Mouse (Mus musculus) lung, postnatal 0 days (tissue): ENCODE results near the gene Pank1. TPM values are rescaled to one million over a fixed set of nuclear protein-coding genes. Genes with fewer than 3 reads are reported as not detected.

Experiments
- ATAC-seq: fragments of 200-750 bp; cut with Nextera tagmentation; 2 replicates; pipeline ENCODE4 v1.8.0; 2017; ENCODE audit warnings: moderate library complexity
- DNase-seq: peaks from one replicate; pipeline ENCODE4 v3.0.0-alpha.2; 2016; ENCODE audit warnings: low spot score
- H3K27ac ChIP-seq: fragments of 300-500 bp; sonication (generic); 2 replicates; pipeline ENCODE4 v1.5.1; 2014; ENCODE audit warnings: antibody characterized with exemption, mild to moderate bottlenecking, low read length, mixed read lengths
- H3K27me3 ChIP-seq: fragments of 300-500 bp; sonication (generic); replicated peaks from 2 replicates; pipeline ENCODE4 v1.6.1; 2014; ENCODE audit warnings: low read length, mixed read lengths; ENCODE audit not compliant: insufficient read depth
- H3K36me3 ChIP-seq: fragments of 300-500 bp; sonication (generic); 2 replicates; pipeline ENCODE4 v1.6.1; 2014; ENCODE audit warnings: low read length, mixed read lengths; ENCODE audit not compliant: insufficient read depth
- H3K4me1 ChIP-seq: fragments of 300-500 bp; sonication (generic); 2 replicates; pipeline ENCODE4 v1.6.1; 2014; ENCODE audit warnings: antibody characterized with exemption, low read depth, low read length, mixed read lengths; ENCODE audit not compliant: insufficient read depth
- H3K4me2 ChIP-seq: fragments of 300-500 bp; sonication (generic); replicated peaks from 2 replicates; pipeline ENCODE4 v1.6.1; 2014; ENCODE audit warnings: low read depth, mild to moderate bottlenecking, low read length, moderate library complexity, mixed read lengths
- H3K4me3 ChIP-seq: fragments of 300-500 bp; sonication (generic); 2 replicates; pipeline ENCODE4 v1.5.1; 2014; ENCODE audit warnings: low read depth, low read length
- H3K9ac ChIP-seq: fragments of 300-500 bp; sonication (generic); replicated peaks from 2 replicates; pipeline ENCODE4 v1.6.1; 2014; ENCODE audit warnings: low read depth, mild to moderate bottlenecking
- H3K9me3 ChIP-seq: fragments of 300-500 bp; sonication (generic); 2 replicates; pipeline ENCODE4 v1.6.1; 2016; ENCODE audit warnings: low read length, mixed read lengths
- CTCF ChIP-seq: IDR thresholded peaks from 2 replicates; pipeline ENCODE4 v1.5.1; 2016; ENCODE audit warnings: antibody characterized with exemption, mild to moderate bottlenecking
- EP300 ChIP-seq: IDR thresholded peaks from 2 replicates; pipeline ENCODE4 v1.6.1; 2016; ENCODE audit warnings: antibody characterized with exemption, mild to moderate bottlenecking, control low read depth
- WGBS: fragments of 180-500 bp; shearing (Covaris S2); extraction: QIAGEN DNeasy Blood & Tissue Kit; methylation state at CpG from one replicate; pipeline ENCODE4 v1.1.7; 2014; 5-methylcytosine and 5-hydroxymethylcytosine counted together
- polyA plus RNA-seq: library from polyadenylated mRNA; unstranded; fragments of >200 nt; fragmentation: Nextera tagmentation; extraction: Ambion mirVana; gene quantifications from 2 replicates; pipeline ENCODE4 v1.2.1, GENCODE M21; 2015

The Pank1 gene
- polyA plus RNA-seq, 1 experiment from 2014 or later: 5.6 TPM

- no peak overlapping the region for H3K27ac ChIP-seq
- 86% methylated on average over 8 of the region's 8 CpGs for WGBS
- TF ChIP-seq CTCF: no peak
- no peak for ATAC-seq
- H3K36me3 ChIP-seq: no peaks in the 10 kb centered on the region
- H3K9me3 ChIP-seq: no peaks in the 10 kb centered on the region
- DNase-seq: no peak
- H3K27me3 ChIP-seq: no peaks in the 10 kb centered on the region
- H3K4me1 ChIP-seq: no peaks in the 10 kb centered on the region
- no peak overlapping the region for H3K4me2 ChIP-seq
- H3K9ac ChIP-seq: no peak overlapping the region
- H3K4me3 ChIP-seq: no peak overlapping the region
Observed at GRCm38 (mm10) chr19:34868093-34868741, 11.0 kb downstream of the Pank1 start.

- H3K4me1 ChIP-seq: no peaks in the 10 kb centered on the region
- TF ChIP-seq EP300 (no peak), CTCF (no peak)
- no peaks in the 10 kb centered on the region for H3K27me3 ChIP-seq
- H3K36me3 ChIP-seq: no peaks in the 10 kb centered on the region
- no peak overlapping the region for H3K27ac ChIP-seq
- H3K9ac ChIP-seq: no peak overlapping the region
- no peak overlapping the region for H3K4me2 ChIP-seq
- no peaks in the 10 kb centered on the region for H3K9me3 ChIP-seq
- H3K4me3 ChIP-seq: no peak overlapping the region
- ATAC-seq (no peak), DNase-seq (no peak)
- WGBS: 86% methylated on average over 6 of the region's 6 CpGs
Observed at GRCm38 (mm10) chr19:34863737-34864136, 15.5 kb downstream of the Pank1 start.

- Histone ChIP-seq H3K27me3 (no peaks in the 10 kb centered on the region), H3K4me3 (no peak overlapping the region), H3K4me1 (no peaks in the 10 kb centered on the region), H3K9me3 (no peaks in the 10 kb centered on the region), H3K36me3 (no peaks in the 10 kb centered on the region), H3K9ac (no peak overlapping the region), H3K4me2 (no peak overlapping the region), H3K27ac (no peak overlapping the region)
- peak; percentile 65 for DNase-seq
- ATAC-seq: peak; percentile 76
- 36% methylated on average over 12 of the region's 12 CpGs for WGBS
- TF ChIP-seq EP300 (no peak), CTCF (no peak)
Observed at GRCm38 (mm10) chr19:34856021-34856651, 23.1 kb downstream of the Pank1 start.

GRCm38 (mm10) chr19:34851161-34851560, 28.1 kb downstream of the Pank1 start:
- no peak overlapping the region for H3K4me3 ChIP-seq
- no peak for DNase-seq
- no peaks in the 10 kb centered on the region for H3K27me3 ChIP-seq
- no peaks in the 10 kb centered on the region for H3K36me3 ChIP-seq
- no peak overlapping the region for H3K27ac ChIP-seq
- ATAC-seq: no peak
- TF ChIP-seq EP300 (no peak), CTCF (no peak)
- no peak overlapping the region for H3K9ac ChIP-seq
- no peaks in the 10 kb centered on the region for H3K9me3 ChIP-seq
- 88% methylated on average over 3 of the region's 3 CpGs for WGBS
- no peaks in the 10 kb centered on the region for H3K4me1 ChIP-seq
- H3K4me2 ChIP-seq: no peak overlapping the region

- no peak overlapping the region for H3K27ac ChIP-seq
- DNase-seq: no peak
- ATAC-seq: no peak
- no peak overlapping the region for H3K4me3 ChIP-seq
- no peaks in the 10 kb centered on the region; the same call in 1 of the 2 replicates for H3K4me1 ChIP-seq
- WGBS: 91% methylated on average over 7 of the region's 7 CpGs
- TF ChIP-seq EP300 (no peak), CTCF (no peak)
- H3K9me3 ChIP-seq: no peaks in the 10 kb centered on the region
- no peak overlapping the region for H3K9ac ChIP-seq
- no peaks in the 10 kb centered on the region for H3K27me3 ChIP-seq
- no peaks in the 10 kb centered on the region for H3K36me3 ChIP-seq
- H3K4me2 ChIP-seq: no peak overlapping the region
Observed at GRCm38 (mm10) chr19:34849426-34849825, 29.8 kb downstream of the Pank1 start.

GRCm38 (mm10) chr19:34848164-34848563, 31.1 kb downstream of the Pank1 start:
- H3K27ac ChIP-seq: no peak overlapping the region
- ATAC-seq: no peak
- H3K9ac ChIP-seq: no peak overlapping the region
- no peak for TF ChIP-seq CTCF
- no peak for TF ChIP-seq EP300
- no peaks in the 10 kb centered on the region for H3K36me3 ChIP-seq
- no peak overlapping the region for H3K4me2 ChIP-seq
- H3K27me3 ChIP-seq: no peaks in the 10 kb centered on the region
- DNase-seq: no peak
- H3K9me3 ChIP-seq: no peaks in the 10 kb centered on the region
- H3K4me1 ChIP-seq: no peaks in the 10 kb centered on the region; the same call in 1 of the 2 replicates
- 86% methylated on average over 9 of the region's 9 CpGs for WGBS
- no peak overlapping the region for H3K4me3 ChIP-seq
